Mouse (Mus musculus) gastrocnemius, adult 8-10 months (tissue): ENCODE data around the gene Tox2. TPM values are rescaled to one million over a fixed set of nuclear protein-coding genes. Genes with fewer than 3 reads are reported as not detected.

Experiments
- DNase-seq, 2 experiments: peaks; one replicate each; pipeline ENCODE4 v3.0.0; 2022; ENCODE audit warnings: low spot score in 2 of 2
- total RNA-seq, 4 experiments: library from RNA; stranded (reverse); gene quantifications; 2 replicates each; pipeline ENCODE4 v1.2.4; 2022

Tox2 gene
- total RNA-seq, 4 experiments from 2014 or later: 0.31 to 0.68 (median 0.62) TPM; not detected in 1

- no peak for DNase-seq
Observed at GRCm38 (mm10) chr2:163309376-163309775, 106.5 kb downstream of the Tox2 start.

- DNase-seq: no peak
Observed at GRCm38 (mm10) chr2:163310163-163310688, 107.3 kb downstream of the Tox2 start.

- DNase-seq: no peak
Observed at GRCm38 (mm10) chr2:163317281-163317680, 114.4 kb downstream of the Tox2 start.

- DNase-seq: no peak
Observed at GRCm38 (mm10) chr2:163318777-163319176, 115.9 kb downstream of the Tox2 start.

- no peak for DNase-seq
Observed at GRCm38 (mm10) chr2:163323163-163323562, 120.2 kb downstream of the Tox2 start.

GRCm38 (mm10) chr2:163330742-163331141, 127.8 kb downstream of the Tox2 start:
- DNase-seq: no peak

GRCm38 (mm10) chr2:163331423-163331822, 128.5 kb downstream of the Tox2 start:
- DNase-seq: no peak

GRCm38 (mm10) chr2:163332368-163333055, 129.6 kb downstream of the Tox2 start:
- no peak for DNase-seq

- DNase-seq: peak; percentile 44 to 58
Observed at GRCm38 (mm10) chr2:163340263-163340662, 137.3 kb downstream of the Tox2 start.

GRCm38 (mm10) chr2:163343671-163344070, 140.7 kb downstream of the Tox2 start:
- no peak for DNase-seq

- no peak for DNase-seq
Observed at GRCm38 (mm10) chr2:163344976-163345660, 142.2 kb downstream of the Tox2 start.

- no peak for DNase-seq
Observed at GRCm38 (mm10) chr2:163346497-163346896, 143.6 kb downstream of the Tox2 start.

- DNase-seq: no peak
Observed at GRCm38 (mm10) chr2:163347517-163348184, 144.7 kb downstream of the Tox2 start.

- DNase-seq: no peak
Observed at GRCm38 (mm10) chr2:163348677-163349076, 145.8 kb downstream of the Tox2 start.

- DNase-seq: no peak
Observed at GRCm38 (mm10) chr2:163349411-163349810, 146.5 kb downstream of the Tox2 start.

GRCm38 (mm10) chr2:163350443-163350842, 147.5 kb downstream of the Tox2 start:
- no peak for DNase-seq

- DNase-seq: peak; percentile 62 to 81
Observed at GRCm38 (mm10) chr2:163353731-163354130, 150.8 kb downstream of the Tox2 start.

- DNase-seq: no peak
Observed at GRCm38 (mm10) chr2:163355666-163356065, 152.7 kb downstream of the Tox2 start.

- no peak for DNase-seq
Observed at GRCm38 (mm10) chr2:163356113-163356840, 153.4 kb downstream of the Tox2 start.

GRCm38 (mm10) chr2:163358662-163359061, 155.7 kb downstream of the Tox2 start:
- no peak for DNase-seq

GRCm38 (mm10) chr2:163359253-163359652, 156.3 kb downstream of the Tox2 start:
- no peak for DNase-seq
